Comparison of ENCODE assay signal across 16 mouse cellular contexts in genomic region chr17:5196005-5196404, GRCm38 (mm10).
A peak's percentile ranks its signal among the peaks of the same experiment; 100 is the strongest.
DNase-seq lines count a peak whose midpoint lies in the region; ATAC-seq and TF ChIP-seq lines count a peak whose summit lies in the region.
"Had no signal": no experiment of that assay in that cellular context is flagged by ENCODE, and none has a peak within 500 bp of the region (broad histone marks: within the 10 kb centered on the region; RNA-seq: fewer than 3 reads in every experiment).

No protein-coding gene starts in this region.

- TF ChIP-seq EP300 in CH12.LX (IDR thresholded peaks at IDR 0.05; ENCODE audit: low read length) = no peak

- dilution Hi-C loops in CH12.LX (cut with MboI; ENCODE audit: extremely low pct_ligation_motif_present, extremely low pct_unique_long_range_greater_than_20kb, low sequenced_read_pairs) = no loop called here

- peaks cover 0 to 20% of the 10 kb centered on the region in 2 experiments for H3K36me3 ChIP-seq in CH12.LX (replicated peaks in 1 of 2; ENCODE audit: control insufficient read depth in 1 of 2, insufficient read depth in 1 of 2, low read length in 1 of 2)
- H3K36me3 ChIP-seq: neural tube, embryonic 12.5 days had no signal

- no peak for TF ChIP-seq POLR2A in CH12.LX (IDR thresholded peaks at IDR 0.05; ENCODE audit: low read depth, low read length)

- no peaks in the 10 kb centered on the region for H3K27me3 ChIP-seq in CH12.LX (replicated peaks)
- H3K27me3 ChIP-seq: neural tube, embryonic 12.5 days had no signal

- H3K79me2 ChIP-seq in CH12.LX (replicated peaks; ENCODE audit: control insufficient read depth, extremely low read depth, insufficient read depth, poor library complexity, severe bottlenecking) = no peaks in the 10 kb centered on the region

- no peak for TF ChIP-seq RAD21 in CH12.LX (IDR thresholded peaks at IDR 0.05; ENCODE audit: low read depth, low read length)

- no peaks in the 10 kb centered on the region for H3K9me3 ChIP-seq in CH12.LX (replicated peaks; ENCODE audit: low read length)
- H3K9me3 ChIP-seq: neural tube, embryonic 12.5 days had no signal

- H3K4me3 ChIP-seq in CH12.LX (replicated peaks in 1 of 3; ENCODE audit: low read depth in 2 of 3, low read length in 2 of 3, poor library complexity in 1 of 3) = peak overlapping the region in 2 of 3 experiments; percentile 51 to 54
- H3K4me3 ChIP-seq: neural tube, embryonic 12.5 days had no signal

- no peak overlapping the region for H3K9ac ChIP-seq in CH12.LX (ENCODE audit: insufficient read depth, low read depth)
- H3K9ac ChIP-seq: neural tube, embryonic 12.5 days had no signal

- no peak overlapping the region for H3K4me2 ChIP-seq in CH12.LX (ENCODE audit: insufficient read depth, low read depth, poor library complexity, severe bottlenecking)
- H3K4me2 ChIP-seq: neural tube, embryonic 12.5 days had no signal

- in situ Hi-C loops in CH12.LX (cut with MboI; ENCODE audit: low pct_ligation_motif_present, low pct_unique_long_range_greater_than_20kb, low sequenced_read_pairs) = no loop called here

- peaks cover 2 to 62% of the 10 kb centered on the region in 2 experiments; a peak in 3 of 4 replicates for H3K4me1 ChIP-seq in CH12.LX (ENCODE audit: control insufficient read depth in 1 of 2, insufficient read depth in 2 of 2)

- DNase-seq in cerebellum, postnatal 25 days = peak; percentile 53 to 63
- DNase-seq in cerebellum, adult 9-10 months = no peak
- DNase-seq in left cerebral cortex, postnatal 4 days = peak; percentile 53
- no peak for DNase-seq in left cerebral cortex, postnatal 25 days (ENCODE audit: low spot score in 2 of 2)
- peak; percentile 45 for DNase-seq in CH12.LX (ENCODE audit: extremely low read depth)
- no peak for DNase-seq in kidney, adult 9 months
- no peak for DNase-seq in lung, postnatal 4 days
- DNase-seq: adrenal gland, postnatal 10 days; gastrocnemius, postnatal 10 days; heart, postnatal 10 days; kidney, adult 8-10 months; kidney, postnatal 4 days; lung, adult 2 months; right cerebral cortex, postnatal 25 days had no signal

- peak; percentile 36; the same call in 1 of the 2 replicates for ATAC-seq in megakaryocyte, adult 5-6 weeks (ENCODE audit: poor library complexity, severe bottlenecking)

- no peak for TF ChIP-seq CTCF in CH12.LX (conservative IDR thresholded peaks at IDR 0.05 in 1 of 2, IDR thresholded peaks at IDR 0.05 in 1 of 2; ENCODE audit: low read depth in 2 of 2, low read length in 2 of 2)

- no peak overlapping the region for H3K27ac ChIP-seq in CH12.LX (ENCODE audit: insufficient read depth, low read depth)
- H3K27ac ChIP-seq: neural tube, embryonic 12.5 days had no signal

- intact Hi-C loops in left cerebral cortex, postnatal 4 days (cut with DNase I) = no loop called here
- intact Hi-C loops in left cerebral cortex, postnatal 25 days (cut with DNase I) = no loop called here

TF ChIP-seq in CH12.LX, 34 proteins besides CTCF, POLR2A, EP300 and RAD21:
- peak; percentile 47 for TF ChIP-seq BHLHE40 (IDR thresholded peaks at IDR 0.05; ENCODE audit: low read depth, low read length)
- no peak for TF ChIP-seq MAFK (IDR thresholded peaks at IDR 0.05; ENCODE audit: insufficient replicate concordance, low read length)

Comparison
In these comparisons a context has a peak if more than half of its experiments do, and no peak if none do; other contexts are left out.
1. DNase-seq: peak in cerebellum, postnatal 25 days (2 of 2), left cerebral cortex, postnatal 4 days (single experiment) and CH12.LX (single experiment); none in cerebellum, adult 9-10 months (single experiment), left cerebral cortex, postnatal 25 days (0 of 2), kidney, adult 9 months (single experiment) and lung, postnatal 4 days (0 of 2).